Mouse (Mus musculus): ENCODE results near the gene Prdm1. TPM values are rescaled to one million over a fixed set of nuclear protein-coding genes. Genes with fewer than 3 reads are reported as not detected.
A peak's percentile ranks its signal among the peaks of the same experiment; 100 is the strongest.

The Prdm1 gene
- total and polyA plus RNA-seq, 2 experiments, result 0.18 to 0.28 TPM

DNA sequence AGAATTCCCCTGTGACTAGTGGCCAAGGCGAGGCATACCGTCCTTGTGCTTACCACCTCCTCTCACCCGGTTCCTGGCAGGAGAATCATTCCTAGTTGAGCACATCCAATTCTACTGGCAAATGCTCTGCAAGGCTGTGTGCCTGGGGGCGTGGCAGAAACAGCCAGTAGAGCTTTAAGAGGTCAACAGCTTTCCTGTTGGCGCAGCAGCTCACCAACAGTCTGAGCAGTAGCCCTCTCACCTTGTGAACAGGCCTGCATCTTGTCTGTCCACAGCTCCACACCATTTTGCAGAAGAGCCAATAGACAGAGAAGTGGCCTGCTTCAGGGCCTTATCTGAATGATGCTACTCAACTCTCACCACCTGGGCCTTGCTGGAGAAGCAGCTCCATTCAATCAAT, 50.2 kb downstream of the Prdm1 start:
- 43% methylated on average over 5 of the region's 5 CpGs for WGBS
- Histone ChIP-seq H3K4me3 (ENCODE audit: insufficient read depth, low read depth, low read length) (no peak overlapping the region), H3K79me2 (ENCODE audit: control insufficient read depth, insufficient read depth, low read length) (no peaks in the 10 kb centered on the region), H3K9ac (ENCODE audit: low read depth, low read length) (no peak overlapping the region), H3K4me1 (ENCODE audit: control insufficient read depth, insufficient read depth, low read length) (peaks cover 3% of the 10 kb centered on the region), H3K27ac (replicated peaks; ENCODE audit: insufficient read depth, low read depth, low read length) (no peak overlapping the region), H3K27me3 (ENCODE audit: control insufficient read depth, insufficient read depth, low read length) (no peaks in the 10 kb centered on the region; the same call in 1 of the 2 replicates), H3K36me3 (ENCODE audit: control insufficient read depth, insufficient read depth, low read length) (no peaks in the 10 kb centered on the region)
- TF ChIP-seq CTCF (IDR thresholded peaks at IDR 0.05; ENCODE audit: low read depth, low read length) (no peak), POLR2A (IDR thresholded peaks at IDR 0.05; ENCODE audit: extremely low read depth, insufficient read depth, low read length) (no peak)
- DNase-seq (ENCODE audit: extremely low read depth, low read depth, low spot score), result peak; percentile 36

DNA sequence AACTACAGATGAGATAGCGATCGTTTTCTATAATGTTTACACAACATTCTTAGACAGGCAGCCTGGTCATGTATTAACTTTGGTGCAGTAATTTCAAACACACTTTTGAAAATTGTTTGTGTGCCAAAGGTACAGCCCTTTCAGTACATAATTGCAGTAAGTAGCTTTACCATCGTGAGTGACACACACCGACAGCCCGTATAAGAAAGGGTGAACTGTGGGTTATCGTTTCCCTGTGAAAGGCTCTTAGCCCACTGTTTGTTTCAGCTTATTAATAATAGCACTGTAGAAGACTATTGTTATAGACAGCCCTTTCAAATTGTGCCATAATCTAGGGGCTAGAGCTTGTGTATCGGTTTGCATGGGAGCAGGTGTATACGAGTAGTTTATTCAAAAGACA, 51.1 kb downstream of the Prdm1 start:
- TF ChIP-seq CTCF (IDR thresholded peaks at IDR 0.05; ENCODE audit: low read depth, low read length) (no peak), POLR2A (IDR thresholded peaks at IDR 0.05; ENCODE audit: extremely low read depth, insufficient read depth, low read length) (no peak)
- Histone ChIP-seq H3K79me2 (ENCODE audit: control insufficient read depth, insufficient read depth, low read length) (no peaks in the 10 kb centered on the region), H3K36me3 (ENCODE audit: control insufficient read depth, insufficient read depth, low read length) (no peaks in the 10 kb centered on the region), H3K9ac (ENCODE audit: low read depth, low read length) (no peak overlapping the region), H3K27ac (replicated peaks; ENCODE audit: insufficient read depth, low read depth, low read length) (no peak overlapping the region), H3K27me3 (ENCODE audit: control insufficient read depth, insufficient read depth, low read length) (no peaks in the 10 kb centered on the region; the same call in 1 of the 2 replicates), H3K4me3 (ENCODE audit: insufficient read depth, low read depth, low read length) (no peak overlapping the region), H3K4me1 (ENCODE audit: control insufficient read depth, insufficient read depth, low read length) (peaks cover 3% of the 10 kb centered on the region)
- DNase-seq (ENCODE audit: extremely low read depth, low read depth, low spot score), result peak; percentile 84
- 36% methylated on average over 8 of the region's 8 CpGs for WGBS

DNA sequence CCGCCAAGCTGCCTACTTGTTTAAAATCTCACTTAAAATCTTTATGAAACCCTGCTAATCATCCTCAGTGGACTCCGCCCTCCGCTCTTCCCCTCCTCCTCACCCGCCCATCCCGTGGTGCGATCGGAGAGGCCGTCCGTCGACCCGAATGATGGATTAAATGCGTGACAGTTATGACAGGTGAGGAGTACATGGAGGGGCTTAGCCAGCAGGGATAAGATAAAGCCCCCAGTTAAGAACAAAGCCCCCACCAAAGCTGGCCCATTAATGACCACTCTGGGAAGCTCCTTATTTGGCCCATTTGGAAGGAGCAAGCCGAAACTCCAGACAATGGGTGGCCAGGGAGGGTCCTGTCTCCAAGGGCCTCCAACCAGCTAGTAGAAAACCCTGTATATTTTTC, 51.8 kb downstream of the Prdm1 start:
- no peaks in the 10 kb centered on the region; the same call in 1 of the 2 replicates for H3K27me3 ChIP-seq (ENCODE audit: control insufficient read depth, insufficient read depth, low read length)
- H3K36me3 ChIP-seq (ENCODE audit: control insufficient read depth, insufficient read depth, low read length), result no peaks in the 10 kb centered on the region
- no peak overlapping the region for H3K27ac ChIP-seq (replicated peaks; ENCODE audit: insufficient read depth, low read depth, low read length)
- peaks cover 3% of the 10 kb centered on the region for H3K4me1 ChIP-seq (ENCODE audit: control insufficient read depth, insufficient read depth, low read length)
- TF ChIP-seq POLR2A (IDR thresholded peaks at IDR 0.05; ENCODE audit: extremely low read depth, insufficient read depth, low read length) (no peak), CTCF (IDR thresholded peaks at IDR 0.05; ENCODE audit: low read depth, low read length) (no peak)
- no peak overlapping the region for H3K4me3 ChIP-seq (ENCODE audit: insufficient read depth, low read depth, low read length)
- H3K79me2 ChIP-seq (ENCODE audit: control insufficient read depth, insufficient read depth, low read length), result no peaks in the 10 kb centered on the region
- no peak for DNase-seq (ENCODE audit: extremely low read depth, low read depth, low spot score)
- 84% methylated on average over 13 of the region's 13 CpGs for whole genome bisulfite sequencing
- no peak overlapping the region for H3K9ac ChIP-seq (ENCODE audit: low read depth, low read length)

DNA sequence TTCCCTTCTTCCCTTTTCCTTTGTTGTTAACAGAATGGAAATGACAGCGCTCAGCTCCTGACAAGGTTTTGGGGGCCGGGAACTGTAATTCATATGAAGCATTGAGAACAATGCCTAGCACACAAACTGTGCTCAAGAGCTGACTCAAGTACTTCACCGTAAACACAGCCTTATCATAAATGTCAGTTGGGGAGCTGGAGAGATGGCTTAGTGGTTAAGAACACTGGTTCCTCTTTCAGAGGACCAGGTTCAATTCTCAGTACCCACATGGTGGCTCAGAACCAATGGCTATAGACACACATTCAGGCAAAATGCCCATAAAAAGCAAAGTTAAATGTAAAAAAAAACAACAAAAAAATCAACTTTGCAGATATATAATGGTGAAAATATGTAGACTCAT, 52.9 kb downstream of the Prdm1 start:
- no peaks in the 10 kb centered on the region; the same call in 1 of the 2 replicates for H3K27me3 ChIP-seq (ENCODE audit: control insufficient read depth, insufficient read depth, low read length)
- DNase-seq (ENCODE audit: extremely low read depth, low read depth, low spot score), result no peak
- WGBS, result 97% methylated on average over 3 of the region's 3 CpGs
- H3K9ac ChIP-seq (ENCODE audit: low read depth, low read length), result no peak overlapping the region
- no peak overlapping the region for H3K27ac ChIP-seq (replicated peaks; ENCODE audit: insufficient read depth, low read depth, low read length)
- TF ChIP-seq CTCF (IDR thresholded peaks at IDR 0.05; ENCODE audit: low read depth, low read length) (no peak), POLR2A (IDR thresholded peaks at IDR 0.05; ENCODE audit: extremely low read depth, insufficient read depth, low read length) (no peak)
- no peak overlapping the region for H3K4me3 ChIP-seq (ENCODE audit: insufficient read depth, low read depth, low read length)
- peaks cover 3% of the 10 kb centered on the region for H3K4me1 ChIP-seq (ENCODE audit: control insufficient read depth, insufficient read depth, low read length)
- H3K79me2 ChIP-seq (ENCODE audit: control insufficient read depth, insufficient read depth, low read length), result no peaks in the 10 kb centered on the region
- H3K36me3 ChIP-seq (ENCODE audit: control insufficient read depth, insufficient read depth, low read length), result no peaks in the 10 kb centered on the region

DNA sequence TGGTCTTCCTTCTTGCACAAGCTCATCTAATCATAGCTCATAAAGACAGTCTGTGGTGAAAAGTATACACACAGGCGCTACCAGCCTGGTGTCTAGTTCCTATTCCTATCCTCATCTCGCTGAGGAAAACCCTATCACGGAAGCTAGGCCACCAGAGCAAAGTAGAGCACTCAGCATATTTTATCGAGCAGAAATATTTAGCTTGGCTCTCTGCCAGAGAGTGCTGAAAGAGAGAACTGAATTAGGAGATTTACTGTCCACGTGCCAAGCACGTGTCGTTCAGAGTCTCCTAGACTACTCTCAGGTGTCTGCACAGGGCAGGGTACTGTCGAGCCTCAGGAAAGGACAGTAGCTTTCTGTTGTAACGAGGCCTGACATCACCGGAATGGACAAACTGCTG, 54.0 kb downstream of the Prdm1 start:
- no peak overlapping the region for H3K9ac ChIP-seq (ENCODE audit: low read depth, low read length)
- peak; percentile 90 for DNase-seq (ENCODE audit: extremely low read depth, low read depth, low spot score)
- H3K79me2 ChIP-seq (ENCODE audit: control insufficient read depth, insufficient read depth, low read length), result no peaks in the 10 kb centered on the region
- H3K4me1 ChIP-seq (ENCODE audit: control insufficient read depth, insufficient read depth, low read length), result peaks cover 3% of the 10 kb centered on the region
- H3K36me3 ChIP-seq (ENCODE audit: control insufficient read depth, insufficient read depth, low read length), result no peaks in the 10 kb centered on the region
- H3K27me3 ChIP-seq (ENCODE audit: control insufficient read depth, insufficient read depth, low read length), result no peaks in the 10 kb centered on the region; the same call in 1 of the 2 replicates
- TF ChIP-seq POLR2A (IDR thresholded peaks at IDR 0.05; ENCODE audit: extremely low read depth, insufficient read depth, low read length), result no peak
- no peak for TF ChIP-seq CTCF (IDR thresholded peaks at IDR 0.05; ENCODE audit: low read depth, low read length)
- 11% methylated on average over 10 of the region's 10 CpGs for WGBS
- no peak overlapping the region for H3K27ac ChIP-seq (replicated peaks; ENCODE audit: insufficient read depth, low read depth, low read length)
- no peak overlapping the region for H3K4me3 ChIP-seq (ENCODE audit: insufficient read depth, low read depth, low read length)

DNA sequence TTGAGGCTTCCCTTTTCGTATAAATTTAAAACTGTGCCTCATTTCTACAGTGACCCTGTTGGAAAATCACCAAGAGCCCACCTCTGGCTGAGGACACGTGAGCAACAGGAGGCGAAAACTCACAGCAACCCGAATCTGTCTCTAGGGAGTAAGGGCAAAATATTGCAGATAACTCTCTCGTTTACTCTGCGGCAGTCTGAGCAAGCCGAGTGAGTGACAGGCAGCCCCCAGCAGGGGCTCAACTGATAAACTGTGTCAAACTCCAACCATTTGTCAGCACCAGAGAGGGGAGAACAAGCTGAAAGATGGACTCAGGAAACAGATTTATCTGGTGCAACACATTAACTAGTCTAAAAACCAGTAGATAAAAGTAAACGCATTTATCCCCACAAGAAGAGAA, 62.7 kb downstream of the Prdm1 start:
- Histone ChIP-seq H3K4me3 (ENCODE audit: insufficient read depth, low read depth, low read length) (no peak overlapping the region), H3K9ac (ENCODE audit: low read depth, low read length) (no peak overlapping the region), H3K27me3 (ENCODE audit: control insufficient read depth, insufficient read depth, low read length) (peaks cover 5% of the 10 kb centered on the region; the same call in 1 of the 2 replicates), H3K27ac (replicated peaks; ENCODE audit: insufficient read depth, low read depth, low read length) (no peak overlapping the region), H3K4me1 (ENCODE audit: control insufficient read depth, insufficient read depth, low read length) (no peaks in the 10 kb centered on the region), H3K79me2 (ENCODE audit: control insufficient read depth, insufficient read depth, low read length) (no peaks in the 10 kb centered on the region), H3K36me3 (ENCODE audit: control insufficient read depth, insufficient read depth, low read length) (no peaks in the 10 kb centered on the region)
- no peak for DNase-seq (ENCODE audit: extremely low read depth, low read depth, low spot score)
- WGBS, result 27% methylated on average over 8 of the region's 8 CpGs
- no peak for TF ChIP-seq POLR2A (IDR thresholded peaks at IDR 0.05; ENCODE audit: extremely low read depth, insufficient read depth, low read length)
- no peak for TF ChIP-seq CTCF (IDR thresholded peaks at IDR 0.05; ENCODE audit: low read depth, low read length)

All from liver, adult 2 months (tissue).